Mouse (Mus musculus) heart, adult 11 months (tissue): ENCODE measurements at regions not wholly inside any gene's neighbourhood (a gene's known extent, or its start where the extent isn't known, plus 50 kb on each side); places are given as distances from the start of the nearest gene placed in this dataset.

ENCODE experiments used
- DNase-seq: peaks from one replicate; pipeline ENCODE4 v3.0.0; 2022

DNA sequence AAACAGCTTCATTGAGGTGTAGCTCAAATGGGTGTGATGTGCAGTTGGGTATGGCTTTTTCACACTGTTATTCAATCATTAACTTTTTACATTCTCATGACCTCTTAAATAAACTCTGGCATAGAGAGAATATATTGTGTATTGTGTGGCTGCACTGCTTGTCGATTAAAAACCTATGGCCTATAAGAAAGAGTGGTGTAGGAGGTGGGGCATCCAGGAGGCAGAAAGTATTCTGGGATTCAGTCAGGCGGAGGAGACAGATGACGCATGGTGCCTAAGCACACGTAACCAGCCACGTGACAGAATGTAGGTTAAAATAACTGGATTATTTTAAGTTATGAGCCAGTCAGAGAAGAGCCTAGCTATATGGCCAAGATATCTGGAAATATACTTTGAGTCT, 78.2 kb upstream of the Slc16a7 start:
- no peak for DNase-seq

GRCm38 (mm10) chr10:125488350-125488749, 99.1 kb upstream of the Slc16a7 start:
- no peak for DNase-seq

- no peak for DNase-seq
Measured at GRCm38 (mm10) chr10:125490395-125490794, 101.1 kb upstream of the Slc16a7 start.

- no peak for DNase-seq
Measured at GRCm38 (mm10) chr10:125494489-125494888, 105.2 kb upstream of the Slc16a7 start.

- no peak for DNase-seq
Measured at GRCm38 (mm10) chr10:125498347-125498746, 109.1 kb upstream of the Slc16a7 start.

- no peak for DNase-seq
Measured at GRCm38 (mm10) chr10:125500338-125500737, 111.1 kb upstream of the Slc16a7 start.

- DNase-seq = no peak
Measured at GRCm38 (mm10) chr10:125515026-125515425, 125.8 kb upstream of the Slc16a7 start.

- no peak for DNase-seq
Measured at GRCm38 (mm10) chr10:125530876-125531275, 141.6 kb upstream of the Slc16a7 start.

GRCm38 (mm10) chr10:125538316-125538715, 149.1 kb upstream of the Slc16a7 start:
- DNase-seq = no peak

GRCm38 (mm10) chr10:125586489-125587147, 197.4 kb upstream of the Slc16a7 start:
- no peak for DNase-seq

GRCm38 (mm10) chr10:125593006-125593405, 203.7 kb upstream of the Slc16a7 start:
- DNase-seq = no peak

GRCm38 (mm10) chr10:125607787-125608617, 218.7 kb upstream of the Slc16a7 start:
- peak; percentile 39 for DNase-seq

DNA sequence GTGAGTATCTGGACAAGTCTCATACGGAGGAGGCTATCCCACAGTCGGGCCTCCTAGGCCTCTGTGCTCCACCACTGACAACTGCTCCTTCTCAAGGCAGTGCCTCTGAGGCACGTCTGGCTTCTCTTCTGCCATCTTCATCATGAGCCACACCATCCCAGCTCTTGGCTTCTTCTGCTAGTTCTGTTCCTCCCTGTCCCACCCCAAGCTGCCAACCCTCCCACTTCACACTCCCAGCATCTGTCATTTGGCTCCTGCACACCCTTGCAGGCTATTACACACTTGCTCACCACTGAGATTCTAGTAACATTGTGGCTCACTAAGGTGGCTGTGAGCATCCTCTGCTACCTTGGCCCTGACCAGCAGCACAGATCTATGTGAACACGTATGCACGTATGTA, 221.1 kb upstream of the Slc16a7 start:
- peak; percentile 65 for DNase-seq

DNA sequence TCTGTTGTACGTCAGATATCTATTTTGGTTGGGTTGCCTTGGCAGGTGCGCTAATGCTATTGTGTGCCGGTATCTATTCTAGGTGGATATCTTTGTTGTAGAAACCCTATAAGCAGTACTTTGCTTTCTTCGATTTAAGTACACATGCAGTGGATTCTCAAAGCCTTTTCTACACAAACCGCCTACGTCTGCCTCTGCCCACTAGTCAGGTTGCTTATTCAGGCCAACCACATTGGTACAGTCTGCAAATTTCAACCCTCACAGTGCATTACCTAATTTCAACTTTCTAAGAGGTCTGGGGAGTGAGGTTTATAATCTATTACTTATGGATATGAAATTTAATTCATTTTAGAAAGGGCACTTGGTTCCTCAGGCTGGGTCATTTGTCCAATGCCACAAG, 223.5 kb upstream of the Slc16a7 start:
- peak; percentile 56 for DNase-seq

GRCm38 (mm10) chr10:125621376-125621775, 232.1 kb upstream of the Slc16a7 start:
- no peak for DNase-seq

DNA sequence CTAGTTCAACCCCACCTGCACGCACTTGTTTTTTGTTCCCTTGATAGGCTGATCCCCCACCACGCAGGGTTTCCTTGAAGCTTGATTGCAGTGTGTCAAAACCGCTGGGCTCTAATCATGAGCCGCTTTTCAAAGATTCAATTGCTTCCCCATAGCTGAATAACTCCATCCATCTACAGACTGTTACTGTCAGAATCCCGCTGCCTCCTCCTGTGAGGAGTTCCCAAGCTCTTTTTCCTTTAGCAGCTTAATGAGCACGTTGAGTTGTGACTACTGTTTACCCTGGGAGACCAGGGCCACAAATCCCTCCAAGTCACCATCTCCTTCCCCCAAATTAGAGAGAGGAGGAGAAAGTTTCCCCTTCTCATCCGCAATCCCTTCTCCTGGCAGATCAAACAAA, 234.6 kb upstream of the Slc16a7 start:
- no peak for DNase-seq

DNA sequence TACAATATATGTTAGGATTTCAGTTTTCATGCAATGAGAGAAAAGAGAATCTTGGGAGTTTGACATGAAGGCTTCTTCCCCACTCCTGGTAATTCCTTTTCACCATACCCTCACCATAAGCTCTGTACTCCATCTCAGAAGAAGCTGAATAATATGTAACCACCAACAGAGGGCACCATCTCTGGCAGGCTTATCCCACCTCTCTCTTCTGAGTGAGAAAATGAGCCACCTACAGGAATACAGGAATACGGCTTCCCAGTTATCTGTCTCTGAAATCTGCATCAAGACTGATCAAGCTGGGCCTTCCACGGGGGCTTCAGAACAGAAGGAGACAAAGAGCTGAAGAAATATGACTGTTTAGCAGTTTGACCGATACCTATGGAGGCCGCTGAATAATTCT, 278.6 kb upstream of the Slc16a7 start:
- no peak for DNase-seq

GRCm38 (mm10) chr10:125673637-125674036, 284.4 kb upstream of the Slc16a7 start:
- no peak for DNase-seq

- DNase-seq = no peak
Measured at GRCm38 (mm10) chr10:125679644-125680043, 286.3 kb upstream of the Lrig3 start.

DNA sequence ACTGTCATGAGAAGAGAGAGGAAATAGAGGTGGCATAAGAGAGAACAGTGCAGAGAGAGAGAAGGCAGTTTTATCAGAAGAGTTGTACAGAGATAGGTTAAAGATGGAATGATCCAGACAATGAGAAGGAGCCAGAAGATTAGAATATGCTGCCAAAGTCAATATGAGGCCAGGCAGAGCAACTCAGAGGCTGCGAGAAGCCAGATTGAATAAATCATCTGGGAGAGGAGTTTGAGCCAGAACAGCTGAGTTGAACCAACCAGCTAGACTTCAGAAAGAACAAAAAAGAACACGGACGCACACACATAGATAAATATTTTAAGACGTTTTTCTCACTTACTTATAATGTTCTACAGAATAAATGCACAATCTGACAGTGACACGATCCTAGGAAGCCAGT, 280.8 kb upstream of the Lrig3 start:
- DNase-seq = no peak

DNA sequence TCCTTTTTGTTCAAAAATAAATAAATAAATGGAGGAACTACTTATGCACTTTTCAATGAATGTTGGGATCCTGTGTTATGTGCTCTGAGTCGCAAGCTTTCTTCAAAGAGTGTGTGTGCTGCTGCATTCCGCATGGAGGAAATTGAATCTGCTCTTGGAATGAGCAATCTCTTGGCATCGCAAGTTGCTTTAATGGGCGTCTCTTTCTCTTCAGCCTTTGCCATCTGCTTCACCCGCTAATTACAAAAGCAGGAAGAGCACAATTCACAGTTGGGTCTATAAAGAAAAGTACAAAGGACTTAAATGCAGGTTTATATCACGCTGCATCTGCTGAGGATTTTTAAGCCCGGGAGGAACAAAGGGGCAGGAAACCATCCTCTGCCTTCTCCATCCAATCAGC, 272.5 kb upstream of the Lrig3 start:
- no peak for DNase-seq

GRCm38 (mm10) chr10:125696159-125696558, 269.8 kb upstream of the Lrig3 start:
- DNase-seq = no peak

DNA sequence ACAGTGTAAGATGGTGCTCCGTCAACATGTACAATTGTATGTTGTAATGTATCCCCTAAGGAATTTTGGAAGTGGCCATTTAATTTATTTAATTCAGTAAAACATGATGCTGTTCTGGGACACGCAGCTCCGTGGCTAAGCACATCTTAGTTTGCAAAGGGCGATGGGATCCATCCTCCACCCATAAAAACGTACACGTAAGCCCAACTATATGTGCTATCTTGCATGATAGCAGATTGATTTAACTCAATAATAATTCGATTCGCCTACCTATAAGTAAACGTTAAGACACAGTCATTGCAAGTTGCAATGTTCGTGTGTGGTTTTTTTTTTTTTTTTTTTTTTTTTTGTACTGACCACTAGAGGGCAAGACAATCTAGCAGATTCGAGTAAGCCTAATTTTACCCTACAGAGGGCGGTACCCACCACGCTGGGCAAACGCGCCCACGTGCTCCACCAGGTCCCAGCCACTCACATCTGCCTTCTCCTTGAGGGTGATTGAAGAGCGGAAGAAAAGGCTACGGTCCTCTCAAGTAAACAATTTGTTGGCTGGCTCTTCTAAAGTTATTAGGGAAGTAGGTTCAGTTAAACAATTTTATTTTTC, 240.8 kb upstream of the Lrig3 start:
- peak; percentile 92 for DNase-seq

- no peak for DNase-seq
Measured at GRCm38 (mm10) chr10:125725681-125726139, 240.3 kb upstream of the Lrig3 start.
